Mouse (Mus musculus) cerebellum, adult 11 months (tissue): ENCODE results near the gene Rps21.
"Not testable (repeated sequence)": the region's sequence is repeated elsewhere in the genome, so short reads cannot be mapped to it uniquely, and the experiment has no call there.

Experiments
- DNase-seq: peaks from one replicate; pipeline ENCODE4 v3.0.0; 2022

The Rps21 gene

GRCm38 (mm10) chr2:180259826-180260609 is 2.8 kb downstream of the Rps21 start:
- DNase-seq, result not testable (repeated sequence)

GRCm38 (mm10) chr2:180260610-180261480 is 3.7 kb downstream of the Rps21 start:
- no peak for DNase-seq

- DNase-seq, result no peak
These were observed 4.7 kb downstream of the Rps21 start for GRCm38 (mm10) chr2:180261901-180262300.

- no peak for DNase-seq
These were observed 5.3 kb downstream of the Rps21 start for GRCm38 (mm10) chr2:180262441-180262840.

GRCm38 (mm10) chr2:180262891-180263290 is 5.7 kb downstream of the Rps21 start:
- no peak for DNase-seq

GRCm38 (mm10) chr2:180267955-180268354 is 10.8 kb downstream of the Rps21 start:
- no peak for DNase-seq

- no peak for DNase-seq
These were observed 12.2 kb downstream of the Rps21 start for GRCm38 (mm10) chr2:180269329-180269728.

- DNase-seq, result no peak
These were observed 13.5 kb downstream of the Rps21 start for GRCm38 (mm10) chr2:180270537-180271255.

GRCm38 (mm10) chr2:180271804-180272395 is 14.7 kb downstream of the Rps21 start:
- DNase-seq, result no peak

- peak; percentile 56 for DNase-seq
These were observed 15.7 kb downstream of the Rps21 start for GRCm38 (mm10) chr2:180272884-180273321.

- DNase-seq, result peak; percentile 89
These were observed 16.4 kb downstream of the Rps21 start, which contains the start of gene Cables2 for GRCm38 (mm10) chr2:180273394-180274244. Gene Cables2, minus strand, starts transcription at chr2:180273496.

GRCm38 (mm10) chr2:180274523-180274922 is 17.3 kb downstream of the Rps21 start:
- DNase-seq, result no peak

- peak; percentile 72 for DNase-seq
These were observed 18.7 kb downstream of the Rps21 start for GRCm38 (mm10) chr2:180275836-180276235.

- DNase-seq, result no peak
These were observed 19.2 kb downstream of the Rps21 start for GRCm38 (mm10) chr2:180276385-180276784.

- DNase-seq, result no peak
These were observed 19.7 kb downstream of the Rps21 start for GRCm38 (mm10) chr2:180276851-180277259.

GRCm38 (mm10) chr2:180277773-180278320 is 20.7 kb downstream of the Rps21 start:
- no peak for DNase-seq

- DNase-seq, result no peak
These were observed 22.1 kb downstream of the Rps21 start for GRCm38 (mm10) chr2:180279321-180279720.

GRCm38 (mm10) chr2:180288966-180289365 is 31.8 kb downstream of the Rps21 start:
- DNase-seq, result no peak

GRCm38 (mm10) chr2:180289440-180290108 is 32.4 kb downstream of the Rps21 start, which contains the start of gene Rbbp8nl:
Gene Rbbp8nl, minus strand, starts transcription at chr2:180289879.
- no peak for DNase-seq

- no peak for DNase-seq
These were observed 33.3 kb downstream of the Rps21 start for GRCm38 (mm10) chr2:180290503-180290902.

GRCm38 (mm10) chr2:180291566-180291965 is 34.4 kb downstream of the Rps21 start:
- DNase-seq, result no peak
